Mouse (Mus musculus) small intestine, adult 2 months (tissue): ENCODE results near the gene Hipk3.

ENCODE experiments used
- CTCF ChIP-seq: fragments of 200-500 bp; IDR thresholded peaks from 2 replicates; pipeline ENCODE4 v1.5.1; 2012; ENCODE audit warnings: low read depth, mild to moderate bottlenecking, control low read depth, inconsistent platforms, low read length, moderate library complexity, mixed read lengths; ENCODE audit not compliant: insufficient replicate concordance, insufficient read length; ENCODE audit errors: extremely low read depth
- POLR2A ChIP-seq: fragments of 200-500 bp; IDR thresholded peaks from 2 replicates; pipeline ENCODE4 v1.6.1; 2012; ENCODE audit warnings: low read depth, mild to moderate bottlenecking, control low read depth, inconsistent platforms, low read length, moderate library complexity

DNA sequence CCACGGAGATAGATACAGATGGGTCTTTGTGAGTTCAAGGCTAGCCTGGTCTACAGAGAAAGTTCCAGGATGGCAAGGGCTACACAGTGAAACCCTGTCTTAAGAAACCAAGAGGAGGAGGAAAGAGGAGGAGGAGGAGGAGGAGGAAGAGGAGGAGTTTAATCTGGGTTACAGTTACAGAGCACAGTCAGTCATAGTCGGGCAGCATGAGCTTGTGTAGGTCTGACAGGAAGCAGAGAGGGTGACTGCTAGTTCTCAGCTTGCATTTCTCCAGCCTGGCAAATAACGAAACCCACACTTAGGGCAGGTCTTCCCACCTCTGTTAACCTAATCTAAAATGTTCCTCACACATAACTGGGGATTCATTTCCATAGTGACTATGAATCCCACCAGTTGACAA is 32.3 kb upstream of the Hipk3 start:
- TF ChIP-seq CTCF, result no peak
- no peak for TF ChIP-seq POLR2A
